Mouse (Mus musculus) small intestine, adult 2 months (tissue): ENCODE data around the gene Apbb2. TPM values are rescaled to one million over a fixed set of nuclear protein-coding genes. Genes with fewer than 3 reads are reported as not detected.

ENCODE experiments used
- H3K27ac ChIP-seq: fragments of 200-500 bp; 2 replicates; pipeline ENCODE4 v1.5.1; 2012; ENCODE audit warnings: low read depth, low read length, control low read depth, inconsistent platforms; ENCODE audit not compliant: insufficient read depth
- H3K27me3 ChIP-seq: fragments of 200-500 bp; 2 replicates; pipeline ENCODE4 v1.6.1; 2012; ENCODE audit warnings: mild to moderate bottlenecking, moderate library complexity, low read length, inconsistent platforms; ENCODE audit not compliant: control insufficient read depth, insufficient read depth
- H3K36me3 ChIP-seq: fragments of 200-500 bp; 2 replicates; pipeline ENCODE4 v1.6.1; 2012; ENCODE audit warnings: mild to moderate bottlenecking, low read length, control low read depth, inconsistent platforms; ENCODE audit not compliant: control insufficient read depth, insufficient read depth
- H3K4me1 ChIP-seq: fragments of 200-500 bp; 2 replicates; pipeline ENCODE4 v1.6.1; 2012; ENCODE audit warnings: low read length, inconsistent platforms, mixed read lengths; ENCODE audit not compliant: control insufficient read depth, insufficient read depth, insufficient read length
- H3K4me3 ChIP-seq: fragments of 200-500 bp; 2 replicates; pipeline ENCODE4 v1.5.1; 2012; ENCODE audit warnings: low read depth, mild to moderate bottlenecking, control low read depth, inconsistent platforms, low read length, moderate library complexity
- CTCF ChIP-seq: fragments of 200-500 bp; IDR thresholded peaks from 2 replicates; pipeline ENCODE4 v1.5.1; 2012; ENCODE audit warnings: low read depth, mild to moderate bottlenecking, control low read depth, inconsistent platforms, low read length, moderate library complexity, mixed read lengths; ENCODE audit not compliant: insufficient replicate concordance, insufficient read length; ENCODE audit errors: extremely low read depth
- POLR2A ChIP-seq: fragments of 200-500 bp; IDR thresholded peaks from 2 replicates; pipeline ENCODE4 v1.6.1; 2012; ENCODE audit warnings: low read depth, mild to moderate bottlenecking, control low read depth, inconsistent platforms, low read length, moderate library complexity
- WGBS: fragments of 180-500 bp; shearing (Covaris S2); methylation state at CpG from one replicate; pipeline ENCODE4 v1.1.7; 2018; 5-methylcytosine and 5-hydroxymethylcytosine counted together
- polyA plus RNA-seq: library from polyadenylated mRNA; depleted of rRNA; stranded (reverse); fragments of >200 nt; gene quantifications from 2 replicates; pipeline ENCODE4 v1.2.3, GENCODE M21; 2012

The Apbb2 gene
- polyA plus RNA-seq, 1 experiment: 8.3 TPM

- H3K27ac ChIP-seq: no peak overlapping the region
- H3K36me3 ChIP-seq: no peaks in the 10 kb centered on the region; the same call in 1 of the 2 replicates
- 78% methylated on average over 4 of the region's 4 CpGs for WGBS
- no peaks in the 10 kb centered on the region for H3K27me3 ChIP-seq
- TF ChIP-seq POLR2A: no peak
- no peak for TF ChIP-seq CTCF
- no peak overlapping the region for H3K4me3 ChIP-seq
- no peaks in the 10 kb centered on the region for H3K4me1 ChIP-seq
These were observed 183.4 kb downstream of the Apbb2 start for GRCm38 (mm10) chr5:66435158-66435557.

GRCm38 (mm10) chr5:66429076-66429475 is 189.5 kb downstream of the Apbb2 start:
- no peaks in the 10 kb centered on the region for H3K27me3 ChIP-seq
- no peak for TF ChIP-seq CTCF
- TF ChIP-seq POLR2A: no peak
- H3K27ac ChIP-seq: no peak overlapping the region
- WGBS: 91% methylated on average over 2 of the region's 2 CpGs
- no peak overlapping the region for H3K4me3 ChIP-seq
- no peaks in the 10 kb centered on the region for H3K4me1 ChIP-seq
- H3K36me3 ChIP-seq: no peaks in the 10 kb centered on the region

GRCm38 (mm10) chr5:66428071-66428470 is 190.5 kb downstream of the Apbb2 start:
- Histone ChIP-seq H3K4me3 (no peak overlapping the region), H3K4me1 (no peaks in the 10 kb centered on the region)
- TF ChIP-seq POLR2A: no peak
- TF ChIP-seq CTCF: no peak

GRCm38 (mm10) chr5:66423909-66424308 is 194.7 kb downstream of the Apbb2 start:
- no peak overlapping the region for H3K27ac ChIP-seq
- no peaks in the 10 kb centered on the region for H3K4me1 ChIP-seq
- no peak for TF ChIP-seq CTCF
- no peak for TF ChIP-seq POLR2A
- no peak overlapping the region for H3K4me3 ChIP-seq
- H3K27me3 ChIP-seq: no peaks in the 10 kb centered on the region
- 63% methylated on average over 4 of the region's 4 CpGs for WGBS
- H3K36me3 ChIP-seq: no peaks in the 10 kb centered on the region

More at GRCm38 (mm10) chr5:66428071-66428470, 190.5 kb downstream of the Apbb2 start:
- no peaks in the 10 kb centered on the region for H3K36me3 ChIP-seq
- H3K27ac ChIP-seq: no peak overlapping the region
- H3K27me3 ChIP-seq: no peaks in the 10 kb centered on the region

GRCm38 (mm10) chr5:66423466-66423865 is 195.1 kb downstream of the Apbb2 start:
- WGBS: 86% methylated on average over 4 of the region's 4 CpGs
- no peak overlapping the region for H3K27ac ChIP-seq
- no peaks in the 10 kb centered on the region for H3K36me3 ChIP-seq
- no peak overlapping the region for H3K4me3 ChIP-seq
- TF ChIP-seq CTCF: no peak
- TF ChIP-seq POLR2A: no peak
- no peaks in the 10 kb centered on the region for H3K27me3 ChIP-seq
- H3K4me1 ChIP-seq: no peaks in the 10 kb centered on the region

- no peaks in the 10 kb centered on the region for H3K4me1 ChIP-seq
- TF ChIP-seq CTCF: no peak
- TF ChIP-seq POLR2A: no peak
- H3K27ac ChIP-seq: no peak overlapping the region
- WGBS: 78% methylated on average over 4 of the region's 4 CpGs
- no peaks in the 10 kb centered on the region for H3K27me3 ChIP-seq
- no peak overlapping the region for H3K4me3 ChIP-seq
- H3K36me3 ChIP-seq: no peaks in the 10 kb centered on the region
These were observed 196.6 kb downstream of the Apbb2 start for GRCm38 (mm10) chr5:66421954-66422353.

GRCm38 (mm10) chr5:66421230-66421629 is 197.4 kb downstream of the Apbb2 start:
- no peak overlapping the region for H3K4me3 ChIP-seq
- TF ChIP-seq POLR2A (no peak), CTCF (no peak)
- WGBS: 81% methylated on average over 15 of the region's 15 CpGs
- no peak overlapping the region for H3K27ac ChIP-seq
- no peaks in the 10 kb centered on the region for H3K27me3 ChIP-seq
- no peaks in the 10 kb centered on the region for H3K36me3 ChIP-seq
- H3K4me1 ChIP-seq: no peaks in the 10 kb centered on the region

DNA sequence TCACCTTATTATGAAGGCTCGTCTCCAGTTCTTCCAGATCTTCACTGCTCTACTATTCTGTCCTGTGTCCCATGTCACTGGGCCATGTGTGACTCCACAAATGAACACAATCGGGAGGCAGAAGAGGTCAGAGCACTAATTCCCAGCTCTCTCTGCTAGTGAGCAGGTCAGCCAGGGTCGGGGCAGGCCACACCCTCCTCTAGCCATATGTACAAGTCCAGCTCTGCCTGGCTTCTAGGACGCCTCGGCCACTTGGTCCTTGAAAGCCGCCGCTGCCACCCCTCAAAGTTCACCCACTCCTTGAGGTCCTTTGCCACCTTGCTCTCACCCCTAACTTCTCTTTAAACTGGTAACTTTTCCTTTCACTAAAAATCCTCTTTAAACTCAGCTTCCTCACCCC is 198.6 kb downstream of the Apbb2 start:
- no peak overlapping the region for H3K27ac ChIP-seq
- H3K4me1 ChIP-seq: no peaks in the 10 kb centered on the region
- TF ChIP-seq POLR2A (no peak), CTCF (no peak)
- no peak overlapping the region for H3K4me3 ChIP-seq
- H3K36me3 ChIP-seq: no peaks in the 10 kb centered on the region
- no peaks in the 10 kb centered on the region for H3K27me3 ChIP-seq
- 79% methylated on average over 7 of the region's 7 CpGs for WGBS
